Mouse (Mus musculus) liver, embryonic 11.5 days (tissue): ENCODE data around the gene Papola. TPM values are rescaled to one million over a fixed set of nuclear protein-coding genes. Genes with fewer than 3 reads are reported as not detected.

Experiments used
- ATAC-seq: fragments of 200-750 bp; cut with Nextera tagmentation; replicated peaks from 2 replicates; pipeline ENCODE4 v1.8.0; 2017; ENCODE audit warnings: moderate number of reproducible peaks, mild to moderate bottlenecking, moderate TSS enrichment, moderate library complexity; ENCODE audit not compliant: low FRiP score
- DNase-seq: peaks from one replicate; pipeline ENCODE4 v3.0.0-alpha.2; 2017; ENCODE audit warnings: low spot score
- H3K27ac ChIP-seq: fragments of 300-500 bp; sonication (generic); 2 replicates; pipeline ENCODE4 v1.5.1; 2014; ENCODE audit warnings: mild to moderate bottlenecking, low read depth, low read length, control low read depth
- H3K27me3 ChIP-seq: fragments of 300-500 bp; sonication (generic); replicated peaks from 2 replicates; pipeline ENCODE4 v1.6.1; 2014; ENCODE audit warnings: low read length, mixed read lengths; ENCODE audit not compliant: control insufficient read depth, insufficient read depth
- H3K36me3 ChIP-seq: fragments of 300-500 bp; sonication (generic); 2 replicates; pipeline ENCODE4 v1.6.1; 2014; ENCODE audit warnings: mild to moderate bottlenecking, low read length, moderate library complexity, mixed read lengths; ENCODE audit not compliant: control insufficient read depth, insufficient read depth
- H3K4me1 ChIP-seq: fragments of 300-500 bp; sonication (generic); replicated peaks from 2 replicates; pipeline ENCODE4 v1.6.1; 2014; ENCODE audit warnings: low read length, mixed read lengths; ENCODE audit not compliant: control insufficient read depth, insufficient read depth
- H3K4me2 ChIP-seq: fragments of 300-500 bp; sonication (generic); 2 replicates; pipeline ENCODE4 v1.6.1; 2014; ENCODE audit warnings: mild to moderate bottlenecking, control low read depth, moderate library complexity
- H3K4me3 ChIP-seq: fragments of 300-500 bp; sonication (generic); 2 replicates; pipeline ENCODE4 v1.5.1; 2014; ENCODE audit warnings: low read depth, low read length, control low read depth
- H3K9ac ChIP-seq: fragments of 300-500 bp; sonication (generic); 2 replicates; pipeline ENCODE4 v1.6.1; 2014; ENCODE audit warnings: low read depth, low read length, control low read depth
- H3K9me3 ChIP-seq: fragments of 300-500 bp; sonication (generic); 2 replicates; pipeline ENCODE4 v1.6.1; 2016; ENCODE audit warnings: low read length, inconsistent platforms, mixed read lengths; ENCODE audit not compliant: control insufficient read depth
- WGBS: fragments of 180-500 bp; shearing (Covaris S2); extraction: QIAGEN DNeasy Blood & Tissue Kit; methylation state at CpG from one replicate; pipeline ENCODE4 v1.1.7; 2014; 5-methylcytosine and 5-hydroxymethylcytosine counted together
- microRNA-seq: library from miRNA; unstranded; fragments of <30 nt; microRNA quantifications from one replicate; pipeline ENCODE4, GENCODE M21; 2017; ENCODE audit warnings: borderline number of aligned reads
- polyA plus RNA-seq: library from polyadenylated mRNA; unstranded; fragments of >200 nt; fragmentation: Nextera tagmentation; extraction: Ambion mirVana; gene quantifications from 2 replicates; pipeline ENCODE4 v1.2.1, GENCODE M21; 2014

Gene Papola
- polyA plus RNA-seq, 1 experiment from 2014 or later = 178 TPM

- WGBS = 60% methylated on average over 11 of the region's 11 CpGs
- H3K36me3 ChIP-seq = no peaks in the 10 kb centered on the region
- H3K4me2 ChIP-seq = no peak overlapping the region
- H3K4me1 ChIP-seq = no peaks in the 10 kb centered on the region
- H3K4me3 ChIP-seq = no peak overlapping the region
- H3K27ac ChIP-seq = no peak overlapping the region
- no peak overlapping the region for H3K9ac ChIP-seq
- H3K9me3 ChIP-seq = no peaks in the 10 kb centered on the region
- peaks cover 11% of the 10 kb centered on the region for H3K27me3 ChIP-seq
- ATAC-seq (no peak), DNase-seq (no peak)
These were observed 92.0 kb downstream of the Papola start for GRCm38 (mm10) chr12:105876521-105876920.

GRCm38 (mm10) chr12:105876931-105877330 lies 92.4 kb downstream of the Papola start:
- DNase-seq (no peak), ATAC-seq (no peak)
- Histone ChIP-seq H3K9ac (no peak overlapping the region), H3K27me3 (peaks cover 11% of the 10 kb centered on the region), H3K4me3 (no peak overlapping the region), H3K4me1 (no peaks in the 10 kb centered on the region), H3K27ac (no peak overlapping the region), H3K9me3 (no peaks in the 10 kb centered on the region), H3K4me2 (no peak overlapping the region), H3K36me3 (no peaks in the 10 kb centered on the region)
- WGBS = 80% methylated on average over 13 of the region's 13 CpGs

- no peaks in the 10 kb centered on the region for H3K4me1 ChIP-seq
- no peak for ATAC-seq
- 82% methylated on average over 5 of the region's 5 CpGs for WGBS
- no peak for DNase-seq
- no peak overlapping the region for H3K27ac ChIP-seq
- no peaks in the 10 kb centered on the region for H3K9me3 ChIP-seq
- no peak overlapping the region for H3K9ac ChIP-seq
- H3K4me3 ChIP-seq = no peak overlapping the region
- H3K4me2 ChIP-seq = no peak overlapping the region
- H3K36me3 ChIP-seq = no peaks in the 10 kb centered on the region
- peaks cover 11% of the 10 kb centered on the region for H3K27me3 ChIP-seq
These were observed 94.3 kb downstream of the Papola start for GRCm38 (mm10) chr12:105878746-105879145.

- 74% methylated on average over 12 of the region's 12 CpGs for WGBS
- Histone ChIP-seq H3K4me3 (no peak overlapping the region), H3K27me3 (no peaks in the 10 kb centered on the region), H3K9me3 (no peaks in the 10 kb centered on the region), H3K4me1 (no peaks in the 10 kb centered on the region), H3K36me3 (no peaks in the 10 kb centered on the region), H3K27ac (no peak overlapping the region), H3K9ac (no peak overlapping the region), H3K4me2 (no peak overlapping the region)
- DNase-seq (no peak), ATAC-seq (no peak)
These were observed 99.5 kb downstream of the Papola start for GRCm38 (mm10) chr12:105883799-105884514.

GRCm38 (mm10) chr12:105884515-105885323 lies 100.2 kb downstream of the Papola start:
- H3K27me3 ChIP-seq = no peaks in the 10 kb centered on the region
- no peaks in the 10 kb centered on the region for H3K4me1 ChIP-seq
- no peak overlapping the region for H3K9ac ChIP-seq
- no peak overlapping the region for H3K4me2 ChIP-seq
- no peaks in the 10 kb centered on the region for H3K9me3 ChIP-seq
- DNase-seq (no peak), ATAC-seq (no peak)
- H3K4me3 ChIP-seq = no peak overlapping the region
- H3K36me3 ChIP-seq = no peaks in the 10 kb centered on the region
- 37% methylated on average over 22 of the region's 22 CpGs for WGBS
- no peak overlapping the region for H3K27ac ChIP-seq

Small RNA genes within 50 kb of the gene (microRNA-seq; reads per million reads assigned to microRNA genes)
- gene Gm22120 = not detected

Other genes starting within 250 kb of the Papola start
- not detected in 2 replicates for gene Bdkrb2, start 221.5 kb upstream of the Papola start, polyA plus RNA-seq
- 0.31 and 0.37 TPM in 2 replicates for gene Bdkrb1, start 181.6 kb upstream of the Papola start, polyA plus RNA-seq
- gene Gskip, start 99.9 kb upstream of the Papola start, polyA plus RNA-seq = 27.5 and 28.4 TPM in 2 replicates
- gene Atg2b, start 99.5 kb upstream of the Papola start, polyA plus RNA-seq = 26.3 and 28.2 TPM in 2 replicates
- 0.10 TPM in 1 of 2 replicates, not detected in the other for gene Ak7, start 78.7 kb upstream of the Papola start, polyA plus RNA-seq
- 161 and 179 TPM in 2 replicates for gene Vrk1, start 225.5 kb downstream of the Papola start, polyA plus RNA-seq